Mouse (Mus musculus): ENCODE measurements around the gene Mier3. TPM values are rescaled to one million over a fixed set of nuclear protein-coding genes. Genes with fewer than 3 reads are reported as not detected.

Gene Mier3
- polyA plus RNA-seq (2017; shearing (Covaris generic)): 15.2 TPM

DNA sequence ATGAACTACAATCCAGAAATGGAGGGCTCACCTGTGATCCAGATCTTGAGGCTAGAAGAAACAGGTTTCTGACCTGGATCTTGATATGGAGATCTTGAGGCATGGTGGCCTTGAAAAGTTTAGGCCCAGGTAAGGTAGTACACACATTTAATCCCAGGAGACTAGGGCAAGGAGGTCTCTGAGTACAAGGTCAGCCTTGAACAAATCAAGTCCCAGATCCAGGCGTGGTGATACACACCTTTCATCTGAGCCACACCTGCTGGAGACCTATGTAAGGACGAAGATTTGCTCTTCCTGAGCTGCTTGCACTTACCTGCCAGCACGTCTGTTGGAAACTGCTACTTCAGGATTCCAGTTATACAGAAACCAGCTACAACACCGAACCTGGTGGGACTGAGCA, at the start of gene Mier3:
TSS of gene Mier3 (plus strand) at position 301 of the 400 bp plus-strand sequence.

Other genes with a start within 250 kb of the Mier3 start
- gene Gpbp1, start 190.9 kb upstream of the Mier3 start, polyA plus RNA-seq (2017; shearing (Covaris generic)): 294 TPM
- not detected for gene Gm49496, start 131.0 kb upstream of the Mier3 start, polyA plus RNA-seq (2017; shearing (Covaris generic))
- gene Gm10198, start 88.2 kb upstream of the Mier3 start, polyA plus RNA-seq (2017; shearing (Covaris generic)): not detected
- gene Map3k1, start 128.0 kb downstream of the Mier3 start, polyA plus RNA-seq (2017; shearing (Covaris generic)): 57.4 TPM